Mouse (Mus musculus): ENCODE results near the gene Jam3. TPM values are rescaled to one million over a fixed set of nuclear protein-coding genes. Genes with fewer than 3 reads are reported as not detected.

The Jam3 gene
- polyA plus RNA-seq (2012; rRNA removed) = 5.9 and 6.4 TPM in 2 replicates

DNA sequence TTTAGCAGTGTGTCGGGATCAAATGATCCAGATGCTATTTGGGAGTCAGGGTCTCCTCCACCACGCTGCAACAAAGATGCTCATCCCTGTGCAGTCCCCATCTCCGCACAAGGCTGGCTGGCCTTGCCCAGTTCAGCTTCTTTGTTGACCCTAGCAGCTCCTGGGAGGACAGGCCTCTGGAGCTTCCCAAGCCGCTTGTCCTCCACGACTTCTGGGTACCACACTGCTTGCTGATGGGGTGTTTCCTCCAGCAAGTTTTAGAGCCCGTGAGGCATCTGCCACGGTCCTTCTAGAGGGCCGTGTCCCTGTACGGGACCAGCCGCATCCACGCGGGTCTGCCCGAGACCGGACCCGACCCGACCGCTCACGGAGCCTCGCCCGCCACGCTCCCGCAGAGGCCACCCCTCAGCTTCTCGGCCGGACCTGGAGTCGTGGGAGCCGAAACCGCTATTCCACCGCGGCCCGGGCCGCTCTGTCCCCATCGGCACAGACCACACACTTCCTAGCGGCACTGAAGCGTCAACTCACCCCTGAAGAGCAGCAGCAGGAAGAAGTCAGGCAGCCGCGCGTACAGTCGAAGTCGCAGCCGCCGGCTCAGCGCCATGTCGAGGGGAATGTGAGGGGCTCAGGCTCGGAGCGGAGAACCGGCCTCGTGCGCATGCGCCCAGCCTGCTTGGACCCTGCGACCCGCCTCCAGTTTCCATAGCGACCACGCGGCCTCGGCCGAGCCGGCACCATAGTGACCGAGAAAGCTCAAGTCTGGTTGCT, at the start of gene Jam3:
TSS of gene Jam3 (minus strand) at position 659 of the 768 bp plus-strand sequence.
- Histone ChIP-seq H3K4me3 (ENCODE audit: extremely low read depth, insufficient read depth, insufficient read length) (peak within 1 kb of the TSS; percentile 48; the same call in 1 of the 2 replicates), H3K36me3 (ENCODE audit: control insufficient read depth, insufficient read depth, low read length) (no peaks in the 10 kb centered on the region), H3K4me1 (ENCODE audit: control insufficient read depth, insufficient read depth, insufficient read length) (peaks cover 5% of the 10 kb centered on the region; the same call in 1 of the 2 replicates), H3K27me3 (ENCODE audit: control insufficient read depth, insufficient read depth, low read length) (peaks cover 6% of the 10 kb centered on the region), H3K27ac (ENCODE audit: insufficient read depth, low read length) (no peak within 1 kb of the TSS)
- 5% methylated on average over 58 of the region's 58 CpGs for WGBS
- peak in 1 of 2 experiments; percentile 10 for DNase-seq (ENCODE audit: low read depth in 1 of 2, low spot score in 2 of 2)
- no peak for TF ChIP-seq POLR2A (IDR thresholded peaks at IDR 0.05; ENCODE audit: low read depth, low read length)
- TF ChIP-seq CTCF (IDR thresholded peaks at IDR 0.05; ENCODE audit: extremely low read depth, insufficient read depth, insufficient read length, insufficient replicate concordance) = no peak

DNA sequence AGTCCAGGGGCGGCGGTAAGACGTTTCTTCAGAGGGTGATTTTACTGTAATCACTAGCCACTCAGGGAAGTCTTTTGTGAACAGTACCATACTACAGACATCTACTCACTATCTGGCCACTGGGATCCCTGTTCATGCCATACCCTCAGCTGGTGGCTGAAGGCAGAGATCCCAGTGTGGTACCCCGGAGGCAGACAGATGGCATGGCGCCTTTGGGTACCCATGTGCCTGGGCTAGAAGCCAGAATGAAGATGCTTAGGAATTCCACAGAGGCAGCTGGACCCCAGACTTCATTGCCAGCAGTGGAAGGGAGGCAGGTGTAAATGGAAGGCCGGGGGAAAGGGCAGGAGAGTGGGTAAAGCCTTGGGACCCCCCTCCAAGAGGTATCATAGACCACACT, 49.0 kb upstream of the Jam3 start:
- WGBS = 90% methylated on average over 6 of the region's 6 CpGs

DNA sequence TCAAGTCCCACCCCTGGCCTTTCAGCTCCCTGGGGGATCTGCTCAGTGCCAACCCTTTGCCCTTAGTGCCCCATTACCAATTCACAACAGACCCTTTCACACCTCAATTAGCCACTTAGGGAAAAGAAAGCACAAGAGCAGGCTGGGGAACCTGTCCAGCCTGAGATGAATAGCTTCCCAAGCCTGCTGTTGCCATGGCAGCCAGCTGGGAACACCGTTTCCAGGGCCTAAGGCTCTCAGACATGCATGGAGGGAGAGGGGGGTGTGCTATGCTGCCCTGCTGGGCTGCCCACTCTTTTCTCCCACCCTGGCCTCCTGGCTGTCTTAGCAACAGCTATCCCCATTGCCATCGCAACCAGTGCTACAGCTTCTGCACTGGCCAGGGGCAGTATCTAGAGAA, 47.9 kb upstream of the Jam3 start:
- Histone ChIP-seq H3K36me3 (ENCODE audit: control insufficient read depth, insufficient read depth, low read length) (no peaks in the 10 kb centered on the region), H3K4me3 (ENCODE audit: extremely low read depth, insufficient read depth, insufficient read length) (no peak overlapping the region), H3K27ac (ENCODE audit: insufficient read depth, low read length) (no peak overlapping the region), H3K27me3 (ENCODE audit: control insufficient read depth, insufficient read depth, low read length) (no peaks in the 10 kb centered on the region), H3K4me1 (ENCODE audit: control insufficient read depth, insufficient read depth, insufficient read length) (no peaks in the 10 kb centered on the region)
- WGBS = 71% methylated on average over 2 of the region's 2 CpGs
- TF ChIP-seq CTCF (IDR thresholded peaks at IDR 0.05; ENCODE audit: extremely low read depth, insufficient read depth, insufficient read length, insufficient replicate concordance) (no peak), POLR2A (IDR thresholded peaks at IDR 0.05; ENCODE audit: low read depth, low read length) (no peak)
- DNase-seq (ENCODE audit: low read depth in 1 of 2, low spot score in 2 of 2) = no peak

More for the DNA sequence above, 49.0 kb upstream of the Jam3 start:
- no peak for DNase-seq (ENCODE audit: low read depth in 1 of 2, low spot score in 2 of 2)
- Histone ChIP-seq H3K4me1 (ENCODE audit: control insufficient read depth, insufficient read depth, insufficient read length) (no peaks in the 10 kb centered on the region), H3K27me3 (ENCODE audit: control insufficient read depth, insufficient read depth, low read length) (no peaks in the 10 kb centered on the region), H3K4me3 (ENCODE audit: extremely low read depth, insufficient read depth, insufficient read length) (no peak overlapping the region), H3K27ac (ENCODE audit: insufficient read depth, low read length) (no peak overlapping the region), H3K36me3 (ENCODE audit: control insufficient read depth, insufficient read depth, low read length) (no peaks in the 10 kb centered on the region)
- TF ChIP-seq POLR2A (IDR thresholded peaks at IDR 0.05; ENCODE audit: low read depth, low read length) = no peak
- no peak for TF ChIP-seq CTCF (IDR thresholded peaks at IDR 0.05; ENCODE audit: extremely low read depth, insufficient read depth, insufficient read length, insufficient replicate concordance)

DNA sequence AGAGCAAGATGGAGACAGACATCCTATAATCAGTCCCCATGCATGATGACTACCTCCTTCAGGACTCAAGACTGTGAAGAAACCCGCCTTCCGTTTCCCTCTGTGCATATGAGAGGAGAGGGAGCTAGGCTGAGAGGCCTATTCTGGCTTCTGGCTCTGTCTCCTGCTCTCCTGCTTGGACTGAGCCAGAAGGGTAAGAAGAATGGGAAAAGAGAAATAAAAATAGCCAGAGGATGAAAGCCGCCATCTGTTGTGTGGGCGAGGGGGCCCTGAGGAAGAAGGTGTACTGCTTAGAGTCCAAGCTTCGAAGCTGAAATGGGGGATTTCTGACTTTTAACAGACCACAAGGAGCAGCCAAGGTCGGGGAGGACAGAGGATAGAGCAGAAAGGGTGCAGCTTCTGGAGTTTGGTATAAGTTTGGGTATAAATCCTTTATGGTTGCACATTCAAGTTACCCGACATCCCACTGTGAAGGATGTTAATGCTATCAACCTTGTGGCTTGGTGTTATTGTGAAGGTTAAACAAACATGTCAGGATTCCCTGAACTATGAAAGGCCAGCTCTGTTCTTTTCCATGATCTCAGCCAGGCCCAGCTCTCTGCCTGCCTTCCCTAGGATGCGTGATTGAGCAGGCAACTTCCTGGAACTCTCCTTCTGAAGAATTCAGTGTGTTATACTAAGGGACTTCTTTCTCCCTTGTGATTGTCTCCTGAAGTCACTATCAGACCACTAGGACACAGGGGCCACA, 46.4 kb upstream of the Jam3 start:
- no peaks in the 10 kb centered on the region for H3K36me3 ChIP-seq (ENCODE audit: control insufficient read depth, insufficient read depth, low read length)
- H3K27ac ChIP-seq (ENCODE audit: insufficient read depth, low read length) = no peak overlapping the region
- H3K27me3 ChIP-seq (ENCODE audit: control insufficient read depth, insufficient read depth, low read length) = no peaks in the 10 kb centered on the region
- H3K4me3 ChIP-seq (ENCODE audit: extremely low read depth, insufficient read depth, insufficient read length) = no peak overlapping the region
- WGBS = 83% methylated on average over 8 of the region's 8 CpGs
- DNase-seq (ENCODE audit: low read depth in 1 of 2, low spot score in 2 of 2) = no peak
- no peaks in the 10 kb centered on the region for H3K4me1 ChIP-seq (ENCODE audit: control insufficient read depth, insufficient read depth, insufficient read length)
- TF ChIP-seq POLR2A (IDR thresholded peaks at IDR 0.05; ENCODE audit: low read depth, low read length) (no peak), CTCF (IDR thresholded peaks at IDR 0.05; ENCODE audit: extremely low read depth, insufficient read depth, insufficient read length, insufficient replicate concordance) (no peak)

DNA sequence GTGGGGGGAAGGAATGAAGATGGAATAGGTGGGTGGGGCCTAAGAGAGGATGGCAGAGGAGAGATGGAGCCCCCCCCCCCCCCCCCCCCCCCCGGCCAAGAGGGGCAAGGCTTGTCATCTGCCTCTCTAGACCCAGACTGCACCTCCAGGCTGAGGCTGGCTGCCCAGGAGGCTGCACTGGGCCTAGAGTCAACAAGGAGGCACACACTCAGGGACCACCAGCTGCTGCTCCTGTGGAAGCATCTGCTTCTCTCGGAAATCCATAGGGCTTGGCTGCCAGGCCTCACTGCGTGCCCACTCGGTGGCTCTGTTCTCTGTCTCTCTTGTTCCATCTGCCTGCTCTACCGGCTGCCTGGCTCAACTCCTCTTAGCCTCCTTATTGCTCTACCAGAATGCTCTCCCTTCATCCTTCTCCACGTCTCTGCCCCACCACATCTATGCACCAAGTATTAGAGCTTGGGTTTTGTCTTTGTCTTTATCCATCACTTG, 38.4 kb upstream of the Jam3 start:
- H3K4me3 ChIP-seq (ENCODE audit: extremely low read depth, insufficient read depth, insufficient read length) = no peak overlapping the region
- TF ChIP-seq CTCF (IDR thresholded peaks at IDR 0.05; ENCODE audit: extremely low read depth, insufficient read depth, insufficient read length, insufficient replicate concordance) (no peak), POLR2A (IDR thresholded peaks at IDR 0.05; ENCODE audit: low read depth, low read length) (no peak)
- H3K27ac ChIP-seq (ENCODE audit: insufficient read depth, low read length) = no peak overlapping the region

DNA sequence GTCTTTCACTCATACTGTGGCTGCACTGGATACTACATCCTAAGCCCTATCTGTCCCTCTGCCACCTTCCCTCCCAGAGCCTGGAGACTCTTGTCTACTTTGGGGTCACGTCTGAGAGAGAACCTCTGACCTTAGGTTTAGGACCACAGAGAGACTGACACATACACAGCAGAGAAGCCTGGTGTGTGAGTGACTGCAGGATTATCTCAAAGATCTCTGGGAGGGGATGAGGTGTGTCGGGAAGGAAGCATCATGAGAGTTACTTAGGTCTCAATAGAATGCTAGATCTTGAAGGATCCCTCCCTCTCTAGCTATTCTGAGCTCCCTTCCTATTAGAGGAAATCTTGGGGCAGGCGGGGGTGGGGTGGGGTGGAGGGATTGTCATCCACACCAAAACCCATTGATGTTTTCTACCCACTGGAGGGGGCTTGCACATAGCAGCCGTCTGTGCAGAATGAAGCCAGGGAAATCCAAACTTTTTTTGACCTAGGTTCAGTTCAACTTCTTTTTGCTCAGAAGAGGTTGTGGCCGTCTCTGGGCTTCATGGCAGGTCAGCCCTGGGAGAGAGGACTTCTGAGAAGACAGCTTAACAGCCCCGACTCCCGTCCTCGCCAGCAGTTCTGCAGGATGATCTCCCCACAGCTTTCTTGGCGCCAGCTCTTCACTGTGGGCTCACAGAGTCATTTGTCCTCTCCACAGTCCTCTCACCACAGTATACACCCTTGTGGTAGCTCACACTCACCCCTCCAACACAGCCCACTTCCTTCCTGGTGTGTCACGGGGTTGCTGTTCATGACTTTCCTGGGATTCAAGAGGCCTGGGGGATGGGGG, 37.8 kb upstream of the Jam3 start:
- Histone ChIP-seq H3K27ac (ENCODE audit: insufficient read depth, low read length) (no peak overlapping the region), H3K4me1 (ENCODE audit: control insufficient read depth, insufficient read depth, insufficient read length) (no peaks in the 10 kb centered on the region), H3K36me3 (ENCODE audit: control insufficient read depth, insufficient read depth, low read length) (no peaks in the 10 kb centered on the region), H3K4me3 (ENCODE audit: extremely low read depth, insufficient read depth, insufficient read length) (no peak overlapping the region), H3K27me3 (ENCODE audit: control insufficient read depth, insufficient read depth, low read length) (no peaks in the 10 kb centered on the region)
- no peak for DNase-seq (ENCODE audit: low read depth in 1 of 2, low spot score in 2 of 2)
- WGBS = 24% methylated on average over 10 of the region's 10 CpGs
- no peak for TF ChIP-seq CTCF (IDR thresholded peaks at IDR 0.05; ENCODE audit: extremely low read depth, insufficient read depth, insufficient read length, insufficient replicate concordance)
- no peak for TF ChIP-seq POLR2A (IDR thresholded peaks at IDR 0.05; ENCODE audit: low read depth, low read length)

More for the DNA sequence above, 38.4 kb upstream of the Jam3 start:
- H3K27me3 ChIP-seq (ENCODE audit: control insufficient read depth, insufficient read depth, low read length) = no peaks in the 10 kb centered on the region
- H3K36me3 ChIP-seq (ENCODE audit: control insufficient read depth, insufficient read depth, low read length) = no peaks in the 10 kb centered on the region
- no peaks in the 10 kb centered on the region for H3K4me1 ChIP-seq (ENCODE audit: control insufficient read depth, insufficient read depth, insufficient read length)
- DNase-seq (ENCODE audit: low read depth in 1 of 2, low spot score in 2 of 2) = no peak
- 69% methylated on average over 5 of the region's 6 CpGs for WGBS
